Mouse (Mus musculus) C2C12 (cell line): Measurements from ENCODE around the gene Arpc1a.

Experiments used
- CTCF ChIP-seq: IDR thresholded peaks from one replicate; pipeline ENCODE4 v1.5.1; 2011; ENCODE audit not compliant: control insufficient read depth, insufficient read depth, insufficient read length
- FOSL1 ChIP-seq: IDR thresholded peaks from one replicate; pipeline ENCODE4 v1.8.0; 2011; ENCODE audit warnings: mild to moderate bottlenecking, low read length; ENCODE audit not compliant: poor library complexity, insufficient read depth, severe bottlenecking

- TF ChIP-seq CTCF (no peak), FOSL1 (no peak)
These were observed 12.6 kb downstream of the Arpc1a start for GRCm38 (mm10) chr5:145096195-145096594.
